ENCODE assay signal across 8 mouse cellular contexts in the genomic region with DNA sequence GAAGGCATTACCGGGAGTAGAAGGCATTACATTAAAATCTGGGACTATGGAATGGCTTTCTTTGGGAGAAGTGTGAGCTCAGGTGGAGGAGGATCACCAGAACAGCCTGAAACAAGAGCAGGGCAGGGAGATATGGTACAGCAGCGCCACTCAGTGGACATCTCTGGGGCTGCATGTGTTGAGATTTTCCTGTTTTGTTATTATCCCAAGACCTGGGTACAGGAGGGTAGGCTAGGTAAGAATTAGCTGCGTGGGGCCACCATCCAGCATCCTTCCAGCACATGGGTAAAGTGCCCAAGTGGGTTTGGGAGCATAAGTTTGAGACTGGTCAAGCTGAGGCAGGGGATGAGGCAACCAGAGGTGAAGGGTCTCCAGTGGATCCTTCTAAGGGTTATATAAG. TPM values are rescaled to one million over a fixed set of nuclear protein-coding genes. Genes with fewer than 3 reads are reported as not detected.
DNase-seq lines count a peak whose midpoint lies in the region; ATAC-seq and TF ChIP-seq lines count a peak whose summit lies in the region.

No protein-coding gene starts in this region.

- no peaks in the 10 kb centered on the region for H3K36me3 ChIP-seq in ES-E14 (ENCODE audit: control insufficient read depth, insufficient read depth, low read length, poor library complexity, severe bottlenecking)
- H3K36me3 ChIP-seq in embryonic facial prominence, embryonic 11.5 days (replicated peaks; ENCODE audit: control insufficient read depth, insufficient read depth, low read depth, low read length): no peaks in the 10 kb centered on the region
- no peaks in the 10 kb centered on the region for H3K36me3 ChIP-seq in hindbrain, embryonic 10.5 days

- H3K27me3 ChIP-seq in embryonic facial prominence, embryonic 11.5 days (ENCODE audit: control insufficient read depth, insufficient read depth, low read length): no peaks in the 10 kb centered on the region
- H3K27me3 ChIP-seq in hindbrain, embryonic 10.5 days (ENCODE audit: insufficient read depth, poor library complexity, severe bottlenecking): no peaks in the 10 kb centered on the region; the same call in 1 of the 2 replicates

- DNase-seq in ES-E14 (ENCODE audit: low read depth, low spot score): peak; percentile 69
- peak; percentile 58 for DNase-seq in adrenal gland, postnatal 25 days
- DNase-seq in embryonic facial prominence, embryonic 11.5 days (ENCODE audit: low spot score): peak; percentile 75
- DNase-seq in hindbrain, embryonic 10.5 days (ENCODE audit: low spot score): peak; percentile 74
- peak; percentile 45 for DNase-seq in layer of hippocampus, adult 9-11 months
- DNase-seq in lung, postnatal 36 days: peak; percentile 28
- peak; percentile 58 for DNase-seq in right cerebral cortex, adult 18-20 months
- no peak for DNase-seq in spleen, postnatal 14 days (ENCODE audit: low spot score in 2 of 2)

- no peaks in the 10 kb centered on the region for H3K9me3 ChIP-seq in ES-E14 (ENCODE audit: control insufficient read depth, insufficient read depth, low read depth, low read length)
- H3K9me3 ChIP-seq in embryonic facial prominence, embryonic 11.5 days (replicated peaks; ENCODE audit: control insufficient read depth, low read length): no peaks in the 10 kb centered on the region
- H3K9me3 ChIP-seq in hindbrain, embryonic 10.5 days: no peaks in the 10 kb centered on the region

- H3K9ac ChIP-seq in ES-E14 (ENCODE audit: insufficient read depth, low read depth, low read length, poor library complexity, severe bottlenecking): no peak overlapping the region
- no peak overlapping the region for H3K9ac ChIP-seq in embryonic facial prominence, embryonic 11.5 days (replicated peaks; ENCODE audit: low read length)

- in situ Hi-C loops in ES-E14 (cut with MboI; ENCODE audit: low sequenced_read_pairs in 2 of 2, unreplicated experiment in 2 of 2): loop anchor here (5.0 to 25.0 kb wide), 3 partner anchors 196 to 268 kb away; a partner anchor contains a TSS

- 0 out of 2 replicates have a peak, but pooled peaks have one; percentile 51 for ATAC-seq in embryonic facial prominence, embryonic 11.5 days (replicated peaks; ENCODE audit: insufficient number of reproducible peaks, low FRiP score, low TSS enrichment, low read depth)

- no peaks in the 10 kb centered on the region for H3K4me1 ChIP-seq in ES-E14 (ENCODE audit: control insufficient read depth in 2 of 2, insufficient read depth in 2 of 2, low read length in 2 of 2, poor library complexity in 1 of 2)
- no peaks in the 10 kb centered on the region for H3K4me1 ChIP-seq in embryonic facial prominence, embryonic 11.5 days (ENCODE audit: control insufficient read depth, insufficient read depth, low read length)
- H3K4me1 ChIP-seq in hindbrain, embryonic 10.5 days (replicated peaks): no peaks in the 10 kb centered on the region

- no peak overlapping the region for H3K4me2 ChIP-seq in embryonic facial prominence, embryonic 11.5 days (ENCODE audit: low read depth, low read length)

- no peak overlapping the region for H3K27ac ChIP-seq in ES-E14 (ENCODE audit: insufficient read depth, low read depth, low read length, poor library complexity, severe bottlenecking)
- H3K27ac ChIP-seq in embryonic facial prominence, embryonic 11.5 days (replicated peaks; ENCODE audit: low read depth, low read length): no peak overlapping the region
- H3K27ac ChIP-seq in hindbrain, embryonic 10.5 days: no peak overlapping the region

- 1% methylated on average over 3 of the region's 3 CpGs for WGBS in embryonic facial prominence, embryonic 11.5 days
- 5% methylated on average over 3 of the region's 3 CpGs for WGBS in hindbrain, embryonic 10.5 days

- no peak overlapping the region for H3K4me3 ChIP-seq in ES-E14 (ENCODE audit: insufficient read depth in 1 of 2, low read depth in 1 of 2, low read length in 2 of 2, poor library complexity in 1 of 2, severe bottlenecking in 1 of 2)
- H3K4me3 ChIP-seq in embryonic facial prominence, embryonic 11.5 days (ENCODE audit: low read depth, low read length): no peak overlapping the region
- no peak overlapping the region for H3K4me3 ChIP-seq in hindbrain, embryonic 10.5 days

TF ChIP-seq in ES-E14, 5 proteins besides CTCF, POLR2A, EP300 and RAD21:
- TF ChIP-seq MAFK (IDR thresholded peaks at IDR 0.05; ENCODE audit: insufficient read depth, low read depth, low read length) (no peak), ZC3H11A (IDR thresholded peaks at IDR 0.05; ENCODE audit: borderline replicate concordance, low read depth, low read length) (peak; percentile 99)

RNA-seq across cellular contexts. Expression of a gene that starts 59.4 kb away (rescaled TPM):
- 0.18 and 0.26 TPM in 2 replicates for total RNA-seq in ES-E14 (2012; rRNA removed)
- 3.7 and 4.7 TPM in 2 replicates for total RNA-seq in adrenal gland, postnatal 25 days (2021)
- polyA plus RNA-seq in embryonic facial prominence, embryonic 11.5 days (2014; fragmentation: Nextera tagmentation; extraction: Ambion mirVana): 0.13 and 0.53 TPM in 2 replicates
- 0.26 and 1.5 TPM in 2 replicates for polyA plus RNA-seq in hindbrain, embryonic 10.5 days (2016; fragmentation: Nextera tagmentation; extraction: Ambion mirVana)

Comparison
In these comparisons a context has a peak if more than half of its experiments do, and no peak if none do; other contexts are left out.
1. DNase-seq: peak in ES-E14 (single experiment), adrenal gland, postnatal 25 days (single experiment), embryonic facial prominence, embryonic 11.5 days (single experiment), hindbrain, embryonic 10.5 days (single experiment), layer of hippocampus, adult 9-11 months (single experiment), lung, postnatal 36 days (single experiment) and right cerebral cortex, adult 18-20 months (single experiment); none in spleen, postnatal 14 days (0 of 2).